Mouse (Mus musculus): ENCODE results near the gene Igfbp6.
"Not testable (repeated sequence)": the region's sequence is repeated elsewhere in the genome, so short reads cannot be mapped to it uniquely, and the experiment has no call there.

Igfbp6 gene

GRCm38 (mm10) chr15:102141120-102141519, 3.0 kb upstream of the Igfbp6 start:
- no peak for DNase-seq (ENCODE audit: low read depth)

- no peak for DNase-seq (ENCODE audit: low read depth)
These were observed 949 bp upstream of the Igfbp6 start for GRCm38 (mm10) chr15:102142914-102143912.

GRCm38 (mm10) chr15:102144726-102145125, 564 bp downstream of the Igfbp6 start:
- no peak for DNase-seq (ENCODE audit: low read depth)

GRCm38 (mm10) chr15:102145330-102145729, 1.2 kb downstream of the Igfbp6 start:
- no peak for DNase-seq (ENCODE audit: low read depth)

- no peak for DNase-seq (ENCODE audit: low read depth)
These were observed 1.9 kb downstream of the Igfbp6 start for GRCm38 (mm10) chr15:102146089-102146488.

GRCm38 (mm10) chr15:102146882-102147281, 2.7 kb downstream of the Igfbp6 start:
- peak; percentile 56 for DNase-seq (ENCODE audit: low read depth)

GRCm38 (mm10) chr15:102147674-102148402, 3.7 kb downstream of the Igfbp6 start:
- no peak for DNase-seq (ENCODE audit: low read depth)

GRCm38 (mm10) chr15:102149561-102149960, 5.4 kb downstream of the Igfbp6 start:
- no peak for DNase-seq (ENCODE audit: low read depth)

- peak; percentile 44 for DNase-seq (ENCODE audit: low read depth)
These were observed 6.4 kb downstream of the Igfbp6 start, which contains the start of gene Soat2 for GRCm38 (mm10) chr15:102150301-102151135. Soat2 (plus strand) TSS chr15:102150526.

- DNase-seq (ENCODE audit: low read depth), result no peak
These were observed 8.5 kb downstream of the Igfbp6 start for GRCm38 (mm10) chr15:102152646-102153045.

GRCm38 (mm10) chr15:102155006-102155405, 10.8 kb downstream of the Igfbp6 start:
- not testable (repeated sequence) for DNase-seq (ENCODE audit: low read depth)

- no peak for DNase-seq (ENCODE audit: low read depth)
These were observed 12.7 kb downstream of the Igfbp6 start for GRCm38 (mm10) chr15:102156836-102157235.

GRCm38 (mm10) chr15:102160415-102161060, 16.4 kb downstream of the Igfbp6 start:
- no peak for DNase-seq (ENCODE audit: low read depth)

GRCm38 (mm10) chr15:102163900-102164693, 19.9 kb downstream of the Igfbp6 start:
- no peak for DNase-seq (ENCODE audit: low read depth)

- no peak for DNase-seq (ENCODE audit: low read depth)
These were observed 21.4 kb downstream of the Igfbp6 start for GRCm38 (mm10) chr15:102165468-102166100.

GRCm38 (mm10) chr15:102167620-102168021, 23.5 kb downstream of the Igfbp6 start:
- DNase-seq (ENCODE audit: low read depth), result no peak

GRCm38 (mm10) chr15:102169064-102169463, 24.9 kb downstream of the Igfbp6 start:
- DNase-seq (ENCODE audit: low read depth), result no peak

GRCm38 (mm10) chr15:102173581-102173980, 29.4 kb downstream of the Igfbp6 start:
- no peak for DNase-seq (ENCODE audit: low read depth)

- DNase-seq (ENCODE audit: low read depth), result no peak
These were observed 31.7 kb downstream of the Igfbp6 start for GRCm38 (mm10) chr15:102175736-102176319.

Data from c-Kit-positive CD71-negative TER-119-negative erythroid progenitor cells, embryonic 14.5 days (primary cell).